Mouse (Mus musculus): ENCODE measurements around the gene Fgf2. TPM values are rescaled to one million over a fixed set of nuclear protein-coding genes. Genes with fewer than 3 reads are reported as not detected.
A peak's percentile ranks its signal among the peaks of the same experiment; 100 is the strongest.

The Fgf2 gene
- total and polyA plus RNA-seq, 3 experiments = 0.15 to 0.53 TPM; not detected in 1

DNA sequence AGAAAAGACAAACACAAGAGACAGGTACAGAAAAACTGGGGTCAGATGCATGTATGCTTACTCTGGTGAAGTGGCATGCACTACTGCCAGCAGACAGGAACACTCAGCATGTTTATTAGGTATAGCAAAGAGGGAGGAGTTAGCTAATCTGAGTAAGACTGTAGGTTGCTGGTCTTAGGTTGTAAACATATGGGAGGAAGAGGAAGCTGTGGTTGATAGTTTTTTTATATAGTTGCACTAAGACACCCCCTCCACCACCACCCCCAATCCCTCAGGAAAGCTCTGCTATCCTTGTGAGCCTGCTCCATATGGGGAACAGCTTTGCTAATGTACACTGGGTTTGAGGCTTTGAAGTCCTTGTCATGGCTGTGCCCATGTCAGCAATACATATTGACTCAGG, 82.2 kb downstream of the Fgf2 start:
- peaks cover 14 to 58% of the 10 kb centered on the region in 2 experiments for H3K36me3 ChIP-seq (ENCODE audit: control insufficient read depth in 1 of 2, insufficient read depth in 2 of 2, low read length in 2 of 2)
- H3K27me3 ChIP-seq (ENCODE audit: control insufficient read depth in 1 of 2, insufficient read depth in 2 of 2, low read length in 2 of 2) = no peaks in the 10 kb centered on the region
- TF ChIP-seq USF2 (IDR thresholded peaks at IDR 0.05; ENCODE audit: borderline replicate concordance in 1 of 2, insufficient read depth in 1 of 2, low read depth in 1 of 2, low read length in 2 of 2) (no peak), ZNF384 (IDR thresholded peaks at IDR 0.05; ENCODE audit: low read depth, low read length) (peak; percentile 50), MXI1 (IDR thresholded peaks at IDR 0.05; ENCODE audit: low read depth, low read length) (peak; percentile 33; the same call in 1 of the 2 replicates), ETS1 (IDR thresholded peaks at IDR 0.05; ENCODE audit: low read depth, low read length) (peak; percentile 46)
- no peaks in the 10 kb centered on the region for H3K9me3 ChIP-seq (replicated peaks; ENCODE audit: insufficient read depth, low read length)
- H3K9ac ChIP-seq (ENCODE audit: control insufficient read depth, low read depth, low read length, poor library complexity, severe bottlenecking) = no peak overlapping the region
- H3K79me2 ChIP-seq (ENCODE audit: control insufficient read depth, insufficient read depth, low read length, poor library complexity) = peaks cover 6% of the 10 kb centered on the region; the same call in 1 of the 2 replicates
- H3K4me3 ChIP-seq (ENCODE audit: control insufficient read depth in 1 of 2, insufficient read depth in 1 of 2, low read depth in 2 of 2, low read length in 2 of 2) = no peak overlapping the region
- no peak overlapping the region for H3K27ac ChIP-seq (ENCODE audit: control insufficient read depth, low read depth, low read length)
- peak; percentile 56 for DNase-seq (ENCODE audit: low read depth, low spot score)
- H3K4me1 ChIP-seq (ENCODE audit: control insufficient read depth in 1 of 2, insufficient read depth in 2 of 2, low read length in 2 of 2) = peaks cover 2 to 5% of the 10 kb centered on the region in 2 experiments; a peak in 3 of 4 replicates

DNA sequence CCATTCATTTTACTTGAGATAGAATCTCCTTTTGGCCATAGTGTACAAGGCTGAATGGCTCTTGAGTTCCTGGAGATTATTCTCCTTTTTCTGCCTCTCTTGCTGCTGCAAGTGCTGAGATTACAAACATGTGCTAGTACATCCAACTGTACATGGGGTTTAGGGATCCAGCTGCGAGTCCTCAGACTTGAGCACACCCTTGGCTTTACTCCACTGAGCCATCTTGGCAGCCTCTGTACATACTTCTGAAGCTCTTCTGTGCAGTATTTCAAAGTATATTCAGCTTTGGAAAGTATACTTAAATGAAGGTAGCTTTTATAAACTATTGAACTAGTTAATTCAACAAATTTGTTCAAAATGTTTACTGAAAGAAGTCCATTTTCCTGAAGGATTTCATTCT, 91.6 kb downstream of the Fgf2 start:
- Histone ChIP-seq H3K36me3 (ENCODE audit: control insufficient read depth in 1 of 2, insufficient read depth in 2 of 2, low read length in 2 of 2) (peaks cover 2 to 33% of the 10 kb centered on the region in 2 experiments; a peak in 3 of 4 replicates), H3K27ac (ENCODE audit: control insufficient read depth, low read depth, low read length) (no peak overlapping the region)
- no peak for DNase-seq (ENCODE audit: low read depth, low spot score)

DNA sequence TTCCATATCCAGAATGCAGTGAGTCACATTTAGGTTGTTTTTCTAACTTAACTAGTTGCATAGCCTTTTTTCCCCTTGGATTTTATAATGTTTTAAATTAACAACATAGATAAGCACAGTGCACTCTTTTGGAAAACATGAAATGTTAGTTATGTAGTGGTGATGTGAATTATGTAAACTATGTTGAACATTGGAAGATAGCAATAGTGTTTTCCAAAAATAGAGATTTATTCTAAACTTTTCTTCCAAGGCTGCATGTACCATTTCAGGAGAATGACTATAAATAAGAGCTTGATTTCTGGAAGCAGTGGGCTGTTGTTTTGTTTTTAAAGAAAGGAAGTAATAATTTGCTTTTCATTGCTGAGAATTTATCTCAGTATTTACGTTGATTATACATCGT, 95.3 kb downstream of the Fgf2 start:
- DNase-seq (ENCODE audit: low read depth, low spot score) = no peak
- H3K9ac ChIP-seq (ENCODE audit: control insufficient read depth, low read depth, low read length, poor library complexity, severe bottlenecking) = no peak overlapping the region
- H3K4me1 ChIP-seq (ENCODE audit: control insufficient read depth in 1 of 2, insufficient read depth in 2 of 2, low read length in 2 of 2) = no peaks in the 10 kb centered on the region
- TF ChIP-seq POLR2A (IDR thresholded peaks at IDR 0.05; ENCODE audit: control insufficient read depth in 1 of 2, insufficient read depth in 1 of 2, low read depth in 1 of 2, low read length in 2 of 2, poor library complexity in 1 of 2) (no peak), CHD2 (IDR thresholded peaks at IDR 0.05; ENCODE audit: low read length) (no peak), TAL1 (IDR thresholded peaks at IDR 0.05; ENCODE audit: low read length) (no peak), POLR2AphosphoS5 (IDR thresholded peaks at IDR 0.05; ENCODE audit: borderline replicate concordance, low read depth, low read length) (no peak), KAT2A (conservative IDR thresholded peaks at IDR 0.05; ENCODE audit: low read depth, low read length) (no peak), MYC (IDR thresholded peaks at IDR 0.05; ENCODE audit: low read depth, low read length) (no peak), MAFK (IDR thresholded peaks at IDR 0.05; ENCODE audit: borderline replicate concordance, low read depth, low read length) (no peak), POLR2AphosphoS2 (IDR thresholded peaks at IDR 0.05; ENCODE audit: low read length) (no peak), ZC3H11A (IDR thresholded peaks at IDR 0.05; ENCODE audit: low read depth, low read length) (no peak), USF2 (IDR thresholded peaks at IDR 0.05; ENCODE audit: borderline replicate concordance in 1 of 2, insufficient read depth in 1 of 2, low read depth in 1 of 2, low read length in 2 of 2) (no peak), SIN3A (IDR thresholded peaks at IDR 0.05; ENCODE audit: low read length) (no peak), E2F4 (IDR thresholded peaks at IDR 0.05; ENCODE audit: borderline replicate concordance, low read depth, low read length) (no peak), ZNF384 (IDR thresholded peaks at IDR 0.05; ENCODE audit: low read depth, low read length) (no peak), TBP (IDR thresholded peaks at IDR 0.05; ENCODE audit: low read depth, low read length) (no peak), USF1 (IDR thresholded peaks at IDR 0.05; ENCODE audit: low read depth, low read length) (no peak)
- peaks cover 0 to 21% of the 10 kb centered on the region in 2 experiments; a peak in 2 of 4 replicates for H3K36me3 ChIP-seq (ENCODE audit: control insufficient read depth in 1 of 2, insufficient read depth in 2 of 2, low read length in 2 of 2)
- H3K9me3 ChIP-seq (replicated peaks; ENCODE audit: insufficient read depth, low read length) = no peaks in the 10 kb centered on the region
- H3K27ac ChIP-seq (ENCODE audit: control insufficient read depth, low read depth, low read length) = no peak overlapping the region
- no peak overlapping the region for H3K4me3 ChIP-seq (ENCODE audit: control insufficient read depth in 1 of 2, insufficient read depth in 1 of 2, low read depth in 2 of 2, low read length in 2 of 2)
- no peaks in the 10 kb centered on the region; the same call in 1 of the 2 replicates for H3K79me2 ChIP-seq (ENCODE audit: control insufficient read depth, insufficient read depth, low read length, poor library complexity)
- H3K27me3 ChIP-seq (ENCODE audit: control insufficient read depth in 1 of 2, insufficient read depth in 2 of 2, low read length in 2 of 2) = no peaks in the 10 kb centered on the region

More for the DNA sequence above, 91.6 kb downstream of the Fgf2 start:
- no peak overlapping the region for H3K4me3 ChIP-seq (ENCODE audit: control insufficient read depth in 1 of 2, insufficient read depth in 1 of 2, low read depth in 2 of 2, low read length in 2 of 2)
- no peak for TF ChIP-seq USF2 (IDR thresholded peaks at IDR 0.05; ENCODE audit: borderline replicate concordance in 1 of 2, insufficient read depth in 1 of 2, low read depth in 1 of 2, low read length in 2 of 2)
- TF ChIP-seq MAFK (IDR thresholded peaks at IDR 0.05; ENCODE audit: borderline replicate concordance, low read depth, low read length) = no peak
- no peak for TF ChIP-seq POLR2AphosphoS2 (IDR thresholded peaks at IDR 0.05; ENCODE audit: low read length)
- TF ChIP-seq CHD2 (IDR thresholded peaks at IDR 0.05; ENCODE audit: low read length) = no peak
- TF ChIP-seq SIN3A (IDR thresholded peaks at IDR 0.05; ENCODE audit: low read length) = no peak
- no peak for TF ChIP-seq JUND (IDR thresholded peaks at IDR 0.05; ENCODE audit: low read depth, low read length)
- TF ChIP-seq MXI1 (IDR thresholded peaks at IDR 0.05; ENCODE audit: low read depth, low read length) = no peak
- no peak for TF ChIP-seq E2F4 (IDR thresholded peaks at IDR 0.05; ENCODE audit: borderline replicate concordance, low read depth, low read length)
- TF ChIP-seq MYC (IDR thresholded peaks at IDR 0.05; ENCODE audit: low read depth, low read length) = no peak
- no peak for TF ChIP-seq NRF1 (IDR thresholded peaks at IDR 0.05; ENCODE audit: insufficient read depth, low read depth, low read length, poor library complexity, severe bottlenecking)
- no peaks in the 10 kb centered on the region for H3K9me3 ChIP-seq (replicated peaks; ENCODE audit: insufficient read depth, low read length)
- H3K27me3 ChIP-seq (ENCODE audit: control insufficient read depth in 1 of 2, insufficient read depth in 2 of 2, low read length in 2 of 2) = no peaks in the 10 kb centered on the region
- H3K79me2 ChIP-seq (ENCODE audit: control insufficient read depth, insufficient read depth, low read length, poor library complexity) = no peaks in the 10 kb centered on the region; the same call in 1 of the 2 replicates
- no peaks in the 10 kb centered on the region for H3K4me1 ChIP-seq (ENCODE audit: control insufficient read depth in 1 of 2, insufficient read depth in 2 of 2, low read length in 2 of 2)
- no peak overlapping the region for H3K9ac ChIP-seq (ENCODE audit: control insufficient read depth, low read depth, low read length, poor library complexity, severe bottlenecking)

All from MEL (cell line).